Mouse (Mus musculus) intestine, postnatal 0 days (tissue): ENCODE data around the gene B4galnt2. TPM values are rescaled to one million over a fixed set of nuclear protein-coding genes. Genes with fewer than 3 reads are reported as not detected.
A peak's percentile ranks its signal among the peaks of the same experiment; 100 is the strongest.

Source experiments
- ATAC-seq: fragments of 200-750 bp; cut with Nextera tagmentation; 2 replicates; pipeline ENCODE4 v1.8.0; 2017; ENCODE audit warnings: mild to moderate bottlenecking, moderate TSS enrichment, moderate library complexity
- H3K27ac ChIP-seq: fragments of 300-500 bp; sonication (generic); 2 replicates; pipeline ENCODE4 v1.5.1; 2014; ENCODE audit warnings: mild to moderate bottlenecking, low read depth, low read length, moderate library complexity
- H3K27me3 ChIP-seq: fragments of 300-500 bp; sonication (generic); replicated peaks from 2 replicates; pipeline ENCODE4 v1.6.1; 2014; ENCODE audit warnings: low read length, mixed read lengths; ENCODE audit not compliant: control insufficient read depth, insufficient read depth
- H3K36me3 ChIP-seq: fragments of 300-500 bp; sonication (generic); 2 replicates; pipeline ENCODE4 v1.6.1; 2014; ENCODE audit warnings: mild to moderate bottlenecking, moderate library complexity; ENCODE audit not compliant: control insufficient read depth, insufficient read depth
- H3K4me1 ChIP-seq: fragments of 300-500 bp; sonication (generic); replicated peaks from 2 replicates; pipeline ENCODE4 v1.6.1; 2014; ENCODE audit warnings: antibody characterized with exemption, low read length, mixed read lengths; ENCODE audit not compliant: control insufficient read depth, insufficient read depth
- H3K4me2 ChIP-seq: fragments of 300-500 bp; sonication (generic); replicated peaks from 2 replicates; pipeline ENCODE4 v1.6.1; 2014; ENCODE audit warnings: low read depth, mild to moderate bottlenecking, moderate library complexity
- H3K4me3 ChIP-seq: fragments of 300-500 bp; sonication (generic); 2 replicates; pipeline ENCODE4 v1.5.1; 2014; ENCODE audit warnings: low read depth, low read length
- H3K9ac ChIP-seq: fragments of 300-500 bp; sonication (generic); 2 replicates; pipeline ENCODE4 v1.6.1; 2014; ENCODE audit warnings: mild to moderate bottlenecking, low read depth, low read length
- H3K9me3 ChIP-seq: fragments of 300-500 bp; sonication (generic); 2 replicates; pipeline ENCODE4 v1.6.1; 2016; ENCODE audit warnings: mixed run types; ENCODE audit not compliant: control insufficient read depth
- CTCF ChIP-seq: sonication (generic); IDR thresholded peaks from 2 replicates; pipeline ENCODE4 v1.5.1; 2016; ENCODE audit warnings: low read depth, mild to moderate bottlenecking, control low read depth, antibody characterized with exemption, moderate library complexity
- WGBS: fragments of 180-500 bp; shearing (Covaris S2); extraction: QIAGEN DNeasy Blood & Tissue Kit; methylation state at CpG from one replicate; pipeline ENCODE4 v1.1.7; 2014; 5-methylcytosine and 5-hydroxymethylcytosine counted together
- polyA plus RNA-seq: library from polyadenylated mRNA; unstranded; fragments of >200 nt; fragmentation: Nextera tagmentation; extraction: Ambion mirVana; gene quantifications from 2 replicates; pipeline ENCODE4 v1.2.1, GENCODE M21; 2015

The B4galnt2 gene
- polyA plus RNA-seq, 1 experiment from 2014 or later = 21.1 TPM

DNA sequence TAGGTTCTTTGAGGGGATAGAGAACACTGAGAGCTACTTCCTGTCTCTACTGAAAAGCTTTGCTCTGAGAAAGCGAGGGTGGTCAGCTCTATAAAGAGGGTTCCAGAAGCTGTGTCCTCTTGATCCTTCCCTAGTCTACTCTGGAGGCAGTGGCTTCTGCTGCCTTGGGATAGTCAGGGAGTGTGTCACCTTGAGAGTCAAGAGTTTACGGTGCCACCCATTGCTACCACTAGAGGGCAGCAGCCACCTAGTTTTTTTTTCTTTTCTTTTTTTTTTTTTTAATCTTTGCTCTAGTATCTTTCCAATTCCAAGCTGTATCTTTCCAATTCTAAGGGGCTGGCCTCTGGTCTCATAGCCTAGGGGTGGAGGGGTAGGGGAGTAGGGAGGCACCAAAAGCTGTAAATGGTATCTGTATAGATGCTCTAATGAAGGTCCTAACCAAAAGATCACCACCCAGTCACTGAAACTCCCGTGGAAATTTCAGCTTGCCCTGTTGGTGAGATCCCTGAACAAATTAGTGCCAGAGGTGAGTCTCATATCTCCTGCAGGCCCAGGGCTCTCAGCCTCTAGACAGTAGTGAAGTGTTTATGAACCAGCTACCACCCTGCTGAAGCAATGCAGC is 87.1 kb downstream of the B4galnt2 start:
- no peaks in the 10 kb centered on the region for H3K9me3 ChIP-seq
- H3K27me3 ChIP-seq = peaks cover 37% of the 10 kb centered on the region
- no peak overlapping the region for H3K4me3 ChIP-seq
- no peak overlapping the region for H3K9ac ChIP-seq
- H3K36me3 ChIP-seq = peaks cover 7% of the 10 kb centered on the region; the same call in 1 of the 2 replicates
- TF ChIP-seq CTCF = peak; percentile 83
- ATAC-seq = no peak
- H3K4me2 ChIP-seq = 0 out of 2 replicates have a peak overlapping the region, but pooled peaks have one; percentile 37
- WGBS = 16% methylated on average over 3 of the region's 3 CpGs
- H3K4me1 ChIP-seq = 0 out of 2 replicates have a peak, but pooled peaks cover 3% of the 10 kb centered on the region
- H3K27ac ChIP-seq = no peak overlapping the region; the same call in 1 of the 2 replicates

DNA sequence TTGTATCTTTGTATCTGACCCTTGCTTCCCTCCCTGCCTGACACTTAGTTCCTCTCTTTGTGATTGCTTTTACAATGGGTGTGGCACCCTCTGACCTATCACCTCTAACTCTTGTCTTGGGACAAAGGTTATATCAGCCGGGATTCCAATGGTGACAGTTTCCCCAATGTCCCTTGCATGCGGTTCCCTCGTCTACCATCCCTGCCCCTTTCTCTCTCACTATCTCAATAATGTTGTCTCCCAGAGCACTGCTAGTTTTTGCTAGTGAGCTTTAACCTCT is 87.6 kb downstream of the B4galnt2 start:
- H3K4me3 ChIP-seq = no peak overlapping the region
- H3K27me3 ChIP-seq = peaks cover 32% of the 10 kb centered on the region
- H3K4me1 ChIP-seq = 0 out of 2 replicates have a peak, but pooled peaks cover 3% of the 10 kb centered on the region
- no peaks in the 10 kb centered on the region for H3K9me3 ChIP-seq
- H3K9ac ChIP-seq = no peak overlapping the region
- no peak overlapping the region; the same call in 1 of the 2 replicates for H3K27ac ChIP-seq
- no peak for TF ChIP-seq CTCF
- no peak for ATAC-seq
- H3K4me2 ChIP-seq = 0 out of 2 replicates have a peak overlapping the region, but pooled peaks have one; percentile 37
- 14% methylated on average over 3 of the region's 3 CpGs for WGBS
- peaks cover 3% of the 10 kb centered on the region; the same call in 1 of the 2 replicates for H3K36me3 ChIP-seq

DNA sequence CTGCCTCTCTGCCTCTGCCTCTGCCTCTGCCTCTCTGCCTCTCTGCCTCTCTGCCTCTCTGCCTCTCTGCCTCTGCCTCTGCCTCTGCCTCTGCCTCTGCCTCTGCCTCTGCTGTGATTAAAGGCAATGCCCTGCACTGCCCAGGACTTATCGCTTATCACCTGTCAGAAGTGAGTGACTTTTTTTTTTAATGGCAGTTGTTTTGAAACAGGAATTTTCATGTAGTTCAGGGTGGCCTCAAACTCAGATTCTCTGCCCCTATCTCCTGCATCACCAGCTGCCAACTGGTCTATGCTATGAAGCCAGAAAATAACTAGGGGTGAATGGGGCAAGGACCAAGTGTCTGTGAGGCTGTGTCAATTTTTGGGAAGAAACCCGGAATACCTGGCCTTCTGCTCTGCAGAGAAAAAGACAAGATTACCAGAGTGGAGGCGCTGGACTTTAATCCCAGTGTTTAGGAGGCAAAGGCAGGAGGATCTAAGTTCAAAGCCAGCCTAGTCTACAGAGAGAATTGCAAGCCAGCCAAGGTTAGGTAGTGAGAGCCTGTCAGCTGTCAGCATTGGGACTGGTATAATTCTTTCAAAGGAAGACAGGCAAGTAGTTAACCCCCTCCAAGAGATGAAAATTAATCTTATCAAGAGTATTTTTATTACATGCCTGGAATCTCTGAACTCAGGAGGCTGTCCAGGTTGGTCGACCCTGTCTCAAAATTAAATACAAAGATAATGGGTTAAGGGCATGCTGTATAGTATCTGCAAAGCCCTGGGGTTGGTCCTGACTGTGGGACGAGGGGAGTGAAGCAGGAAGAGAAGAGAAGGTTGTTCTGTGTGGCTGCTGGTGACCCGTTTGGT is 88.1 kb downstream of the B4galnt2 start:
- no peak overlapping the region for H3K4me3 ChIP-seq
- H3K27me3 ChIP-seq = peaks cover 28% of the 10 kb centered on the region
- no peaks in the 10 kb centered on the region for H3K9me3 ChIP-seq
- no peak overlapping the region for H3K9ac ChIP-seq
- 0 out of 2 replicates have a peak, but pooled peaks cover 3% of the 10 kb centered on the region for H3K4me1 ChIP-seq
- WGBS = 42% methylated on average over 6 of the region's 6 CpGs
- 0 out of 2 replicates have a peak overlapping the region, but pooled peaks have one; percentile 37 for H3K4me2 ChIP-seq
- H3K27ac ChIP-seq = no peak overlapping the region; the same call in 1 of the 2 replicates
- no peak for TF ChIP-seq CTCF
- no peak for ATAC-seq
- H3K36me3 ChIP-seq = no peaks in the 10 kb centered on the region

DNA sequence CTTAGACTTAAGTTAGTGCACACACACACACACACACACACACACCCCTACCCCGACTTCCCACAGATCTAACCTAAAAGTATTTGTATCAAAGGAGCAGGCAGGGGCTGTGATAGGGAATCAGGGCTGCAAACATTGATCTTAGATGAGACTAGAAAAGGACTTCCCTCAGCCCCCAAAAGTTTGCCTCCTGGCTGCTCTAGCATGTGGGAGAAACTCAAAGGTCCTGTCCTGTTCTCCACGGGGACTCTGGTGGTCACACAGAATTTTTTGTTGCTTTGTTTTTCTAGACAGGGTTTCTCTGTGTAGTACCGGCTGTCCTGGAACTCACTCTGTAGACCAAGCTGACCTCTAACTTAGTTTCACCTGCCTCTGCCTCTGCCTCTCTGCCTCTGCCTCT is 89.1 kb downstream of the B4galnt2 start:
- H3K4me3 ChIP-seq = no peak overlapping the region
- no peak overlapping the region for H3K27ac ChIP-seq
- peak overlapping the region; percentile 6; the same call in 1 of the 2 replicates for H3K4me2 ChIP-seq
- no peaks in the 10 kb centered on the region for H3K36me3 ChIP-seq
- H3K9me3 ChIP-seq = no peaks in the 10 kb centered on the region
- no peak for ATAC-seq
- WGBS = 60% methylated on average over 3 of the region's 3 CpGs
- peaks cover 19% of the 10 kb centered on the region for H3K27me3 ChIP-seq
- TF ChIP-seq CTCF = no peak
- H3K4me1 ChIP-seq = 0 out of 2 replicates have a peak, but pooled peaks cover 3% of the 10 kb centered on the region
- H3K9ac ChIP-seq = no peak overlapping the region

DNA sequence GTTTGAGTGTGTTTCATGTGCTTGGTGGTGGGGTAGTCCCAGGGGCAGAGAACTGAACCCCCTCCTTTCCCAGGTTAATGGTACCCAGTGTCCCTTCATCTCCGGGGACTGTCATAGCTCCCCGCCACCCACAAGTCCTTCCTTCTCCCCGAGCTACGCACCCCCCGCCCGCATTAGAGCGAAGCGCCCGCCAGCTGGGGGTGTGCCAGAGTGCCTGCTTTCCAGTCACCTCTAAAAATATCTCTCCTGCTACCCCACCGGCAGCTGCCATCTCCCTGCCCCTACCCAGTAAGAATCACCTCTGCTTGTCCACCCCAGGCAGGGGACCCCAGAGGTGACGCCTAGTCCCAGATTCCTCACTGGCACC is 89.8 kb downstream of the B4galnt2 start:
- no peak for TF ChIP-seq CTCF
- Histone ChIP-seq H3K36me3 (no peaks in the 10 kb centered on the region), H3K27me3 (peaks cover 11% of the 10 kb centered on the region), H3K9me3 (no peaks in the 10 kb centered on the region), H3K4me1 (0 out of 2 replicates have a peak, but pooled peaks cover 3% of the 10 kb centered on the region), H3K9ac (peak overlapping the region; percentile 78), H3K4me2 (peak overlapping the region; percentile 94), H3K27ac (no peak overlapping the region), H3K4me3 (peak overlapping the region; percentile 56)
- 8% methylated on average over 11 of the region's 11 CpGs for WGBS
- ATAC-seq = no peak
